Mouse (Mus musculus) A20 (cell line): ENCODE results near the gene Exd1.

ENCODE experiments used
- DNase-seq: peaks from one replicate; pipeline ENCODE4 v3.0.0-alpha.2; 2011; ENCODE audit warnings: low read depth, low spot score

The Exd1 gene

DNA sequence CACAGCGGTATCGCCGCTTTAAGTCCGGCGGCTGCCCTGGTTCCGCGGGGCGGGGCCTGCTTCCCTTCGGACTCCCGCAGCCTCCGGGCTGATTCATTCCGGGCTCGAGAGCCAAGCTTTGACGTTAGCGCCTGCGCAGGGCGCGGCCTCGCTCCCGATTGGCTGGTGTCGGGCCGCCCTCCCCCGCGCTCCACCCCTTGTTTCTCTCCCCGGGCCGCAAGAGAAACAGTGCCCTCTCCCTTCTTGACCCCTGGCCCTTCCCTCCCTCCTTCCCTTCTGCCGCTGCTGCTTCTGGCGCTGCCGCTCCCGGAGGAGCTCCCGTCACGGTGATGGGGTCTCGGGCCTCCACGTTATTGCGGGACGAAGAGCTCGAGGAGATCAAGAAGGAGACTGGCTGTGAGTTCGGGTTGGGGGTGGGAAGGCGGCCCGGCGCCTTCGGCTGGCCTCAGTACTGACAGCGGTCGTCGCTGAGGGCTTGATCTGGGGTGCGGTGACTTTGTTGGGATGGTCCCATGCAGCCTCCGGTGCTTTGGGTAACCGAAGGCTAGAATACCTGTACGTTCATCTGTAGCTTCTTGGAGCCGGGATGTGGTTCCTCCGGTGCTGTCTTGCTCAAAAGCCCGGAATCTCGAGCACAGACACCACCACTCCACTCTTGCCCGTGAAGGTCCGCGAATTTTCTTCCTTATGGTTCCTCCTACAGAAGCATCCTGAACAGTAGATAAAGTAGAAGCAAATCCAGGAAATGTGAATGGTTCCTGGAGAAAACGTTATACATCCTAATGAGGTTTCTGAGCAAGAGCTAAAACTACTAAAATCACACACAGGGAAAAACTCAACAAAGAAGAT lies at the start of gene Exd1, which contains the start of gene Chp1:
Exd1 (minus strand) TSS at position 106 of the 849 bp plus-strand sequence.
Chp1 (plus strand) TSS at position 176 of the 849 bp plus-strand sequence.
- DNase-seq, result peak; percentile 99

GRCm38 (mm10) chr2:119596781-119597330 lies 49.4 kb upstream of the Exd1 start:
- no peak for DNase-seq

GRCm38 (mm10) chr2:119595308-119595707 lies 47.9 kb upstream of the Exd1 start:
- no peak for DNase-seq

DNA sequence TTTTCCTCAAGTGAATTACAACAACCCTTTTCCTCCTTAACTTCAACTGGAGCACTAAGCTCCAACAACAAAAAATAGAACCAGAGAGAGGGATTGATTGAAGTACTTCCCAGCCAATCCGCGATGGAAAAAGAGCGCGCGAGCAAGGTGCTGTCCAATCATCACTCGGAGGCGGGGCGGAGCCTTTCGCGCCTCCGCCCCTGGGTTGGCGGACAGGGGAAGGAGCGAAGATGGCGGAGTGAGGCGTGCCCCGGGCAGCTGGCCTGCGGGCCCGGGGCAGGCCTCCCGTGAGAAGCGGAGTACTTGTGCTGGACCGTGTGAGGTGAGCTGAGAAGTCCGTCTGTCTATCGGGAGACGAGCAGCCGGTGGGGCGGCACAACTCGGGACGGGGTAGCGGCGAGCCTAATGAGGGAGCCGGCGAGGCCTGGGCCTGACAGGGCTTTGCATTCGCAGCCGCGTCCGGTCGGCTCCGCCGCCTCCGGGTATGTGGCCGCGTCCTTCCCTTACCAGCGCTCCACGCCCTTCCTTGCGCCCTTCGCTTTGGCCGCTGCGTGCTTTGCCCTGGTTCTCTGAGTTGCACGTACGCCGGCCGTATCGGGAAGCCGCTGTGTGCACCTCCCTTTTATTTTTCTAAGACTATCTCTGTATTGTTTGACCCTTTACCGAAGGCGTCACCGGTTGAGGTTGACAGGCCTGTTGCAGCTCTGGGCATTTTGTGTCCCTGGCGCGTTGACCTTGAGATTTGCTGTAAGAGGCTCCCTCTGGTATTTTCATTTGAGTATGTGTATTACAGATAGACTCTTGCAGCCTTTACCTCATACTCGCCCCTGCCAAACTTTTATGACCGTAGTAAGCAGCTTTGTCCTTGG lies 46.9 kb upstream of the Exd1 start:
- DNase-seq, result peak; percentile 97

GRCm38 (mm10) chr2:119593765-119594112 lies 46.3 kb upstream of the Exd1 start:
- DNase-seq, result no peak

GRCm38 (mm10) chr2:119591247-119591646 lies 43.8 kb upstream of the Exd1 start:
- DNase-seq, result no peak

- peak; percentile 73 for DNase-seq
Observed at GRCm38 (mm10) chr2:119587383-119587782, 40.0 kb upstream of the Exd1 start.

GRCm38 (mm10) chr2:119584282-119584681 lies 36.9 kb upstream of the Exd1 start:
- DNase-seq, result no peak

- no peak for DNase-seq
Observed at GRCm38 (mm10) chr2:119583439-119583838, 36.0 kb upstream of the Exd1 start.

- DNase-seq, result no peak
Observed at GRCm38 (mm10) chr2:119581571-119581970, 34.1 kb upstream of the Exd1 start.

GRCm38 (mm10) chr2:119572471-119572870 lies 25.0 kb upstream of the Exd1 start:
- no peak for DNase-seq

GRCm38 (mm10) chr2:119566182-119566855 lies 18.9 kb upstream of the Exd1 start:
- DNase-seq, result peak; percentile 34

GRCm38 (mm10) chr2:119565284-119565683 lies 17.9 kb upstream of the Exd1 start:
- no peak for DNase-seq

DNA sequence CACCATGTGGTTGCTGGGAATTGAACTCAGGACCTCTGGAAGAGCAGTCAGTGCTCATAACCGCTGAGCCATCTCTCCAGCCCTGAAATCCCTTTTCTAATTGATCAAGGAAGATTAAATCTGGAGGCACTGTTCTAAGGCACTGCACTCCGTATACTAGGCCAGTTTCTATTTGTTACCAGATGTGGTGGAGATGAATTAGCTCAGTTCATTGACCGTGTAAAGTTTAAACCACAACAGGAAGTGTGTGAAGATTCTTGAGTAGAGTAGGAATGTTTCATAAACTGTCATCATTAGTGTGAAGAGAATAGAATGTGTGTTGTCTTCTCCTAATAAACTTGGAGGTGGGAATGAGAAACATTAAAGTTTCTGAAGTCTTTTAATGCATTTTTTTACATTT lies 14.4 kb upstream of the Exd1 start:
- DNase-seq, result peak; percentile 68

GRCm38 (mm10) chr2:119558737-119559340 lies 11.4 kb upstream of the Exd1 start:
- DNase-seq, result peak; percentile 91

DNA sequence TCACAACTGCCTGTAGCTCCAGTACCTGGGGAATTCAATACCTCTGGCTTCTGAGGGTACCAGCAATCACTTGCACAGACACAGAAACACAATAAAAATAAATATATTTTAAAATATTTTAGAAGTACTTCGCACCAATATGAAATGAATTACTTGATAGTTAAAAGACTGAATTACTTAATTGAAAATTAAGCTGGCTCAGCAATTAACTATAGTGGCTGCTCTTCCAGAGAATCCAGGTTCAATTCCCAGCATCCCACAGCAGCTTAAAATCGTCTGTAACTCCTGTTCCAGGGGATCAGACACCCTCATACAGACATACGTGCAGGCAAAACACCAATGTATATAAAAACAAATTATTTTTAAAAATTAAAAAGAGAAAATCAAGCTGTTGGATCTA lies 10.6 kb upstream of the Exd1 start:
- DNase-seq, result no peak

DNA sequence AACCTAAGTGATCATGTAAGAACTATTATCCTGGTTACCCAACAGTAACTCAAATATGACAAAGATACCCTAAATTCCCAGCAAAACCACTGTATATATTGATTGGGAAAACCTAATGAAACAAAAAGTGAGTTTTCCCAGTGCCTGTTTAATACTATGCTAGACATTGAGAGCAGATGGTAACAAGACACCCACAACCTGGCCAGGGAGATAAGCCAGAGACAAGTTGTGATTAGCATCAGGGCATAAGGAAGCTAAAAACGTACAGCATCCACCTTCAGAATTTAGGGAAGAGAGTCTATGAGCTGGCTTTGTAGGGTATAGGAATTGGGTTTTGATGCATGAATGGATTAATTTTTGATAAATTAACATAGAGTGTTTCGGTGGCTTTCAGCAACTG lies 2.3 kb upstream of the Exd1 start:
- no peak for DNase-seq

- DNase-seq, result no peak
Observed at GRCm38 (mm10) chr2:119548691-119549090, 1.3 kb upstream of the Exd1 start.

- no peak for DNase-seq
Observed at GRCm38 (mm10) chr2:119548371-119548660, 889 bp upstream of the Exd1 start.

DNA sequence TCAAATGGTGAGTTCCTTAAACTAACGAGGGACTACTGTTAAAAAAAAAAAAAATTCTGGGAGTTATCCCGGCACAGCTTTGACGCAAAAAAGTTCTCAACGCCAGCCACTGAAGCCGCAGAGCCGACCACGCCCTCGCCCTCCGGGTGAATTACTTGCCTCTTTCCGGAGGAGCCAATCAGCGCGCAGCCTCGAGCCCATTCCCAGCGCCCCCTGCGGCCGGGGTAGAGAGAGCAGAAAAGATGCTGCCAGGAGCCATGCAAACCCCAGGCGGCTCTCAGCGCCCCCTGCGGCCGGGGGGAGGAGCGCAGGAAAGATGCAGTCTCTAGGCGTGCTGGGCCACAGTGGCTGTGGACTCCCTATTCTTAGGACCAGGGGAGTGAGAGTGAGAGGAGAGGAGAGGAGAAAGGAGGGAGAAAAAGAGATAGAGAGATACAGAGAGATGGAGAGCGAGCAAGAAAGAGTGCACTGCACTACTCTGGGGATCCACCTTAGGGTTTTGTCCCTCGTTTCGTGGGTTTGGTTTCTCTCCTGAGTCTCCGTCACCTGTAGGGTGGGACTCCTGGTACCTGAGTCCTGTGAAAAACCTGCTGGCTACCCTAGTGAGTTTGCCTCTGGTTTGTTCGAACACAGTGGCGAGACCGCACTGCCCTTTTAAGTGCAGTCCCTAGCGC lies 442 bp downstream of the Exd1 start:
- DNase-seq, result peak; percentile 93

GRCm38 (mm10) chr2:119543656-119544055 lies 3.8 kb downstream of the Exd1 start:
- DNase-seq, result no peak
